In genomic region chr10:42142081-42142480, GRCm38 (mm10) we compare ENCODE assay signal across 31 mouse cellular contexts.
DNase-seq lines count a peak whose midpoint lies in the region; ATAC-seq and TF ChIP-seq lines count a peak whose summit lies in the region.
"Had no signal": no experiment of that assay in that cellular context is flagged by ENCODE, and none has a peak within 500 bp of the region (broad histone marks: within the 10 kb centered on the region; RNA-seq: fewer than 3 reads in every experiment).

No protein-coding gene starts in this region.

- WGBS in forebrain, postnatal 0 days: 64% methylated on average over 9 of the region's 9 CpGs
- 62% methylated on average over 9 of the region's 9 CpGs for WGBS in forebrain, embryonic 16.5 days
- WGBS in lung, embryonic 14.5 days: 41% methylated on average over 9 of the region's 9 CpGs
- 59% methylated on average over 9 of the region's 9 CpGs for WGBS in liver, postnatal 0 days (ENCODE audit: insufficient replicate concordance)

- H3K9ac ChIP-seq in forebrain, postnatal 0 days: no peak overlapping the region
- H3K9ac ChIP-seq in forebrain, embryonic 16.5 days (replicated peaks; ENCODE audit: low read depth, low read length): no peak overlapping the region
- H3K9ac ChIP-seq in lung, embryonic 14.5 days: no peak overlapping the region
- no peak overlapping the region for H3K9ac ChIP-seq in MEL (ENCODE audit: control insufficient read depth, low read depth, low read length, poor library complexity, severe bottlenecking)
- H3K9ac ChIP-seq in liver, postnatal 0 days (replicated peaks): no peak overlapping the region
- H3K9ac ChIP-seq: embryonic facial prominence, embryonic 13.5 days; hindbrain, embryonic 14.5 days; liver, embryonic 15.5 days; neural tube, embryonic 13.5 days had no signal

- no peak for ATAC-seq in forebrain, postnatal 0 days
- no peak for ATAC-seq in forebrain, embryonic 16.5 days
- no peak for ATAC-seq in lung, embryonic 14.5 days (ENCODE audit: insufficient read depth)
- ATAC-seq in liver, postnatal 0 days: no peak
- ATAC-seq: inflammation-experienced regulatory T-cells, adult 6 months had no signal

- peak in 1 of 2 experiments; percentile 28; a peak in 1 of 4 replicates for TF ChIP-seq EP300 in MEL (IDR thresholded peaks at IDR 0.05; ENCODE audit: low read depth in 1 of 2, low read length in 2 of 2)
- TF ChIP-seq EP300 in liver, postnatal 0 days (IDR thresholded peaks at IDR 0.05; ENCODE audit: low read depth): no peak

- H3K4me1 ChIP-seq in forebrain, postnatal 0 days (ENCODE audit: insufficient read depth): no peaks in the 10 kb centered on the region
- H3K4me1 ChIP-seq in forebrain, embryonic 16.5 days (replicated peaks; ENCODE audit: control insufficient read depth, insufficient read depth, low read length): no peaks in the 10 kb centered on the region
- H3K4me1 ChIP-seq in lung, embryonic 14.5 days (ENCODE audit: insufficient read depth): peaks cover 12% of the 10 kb centered on the region; the same call in 1 of the 2 replicates
- no peaks in the 10 kb centered on the region; a peak in 1 of 4 replicates for H3K4me1 ChIP-seq in MEL (ENCODE audit: control insufficient read depth in 1 of 2, insufficient read depth in 2 of 2, low read length in 2 of 2)
- H3K4me1 ChIP-seq in liver, postnatal 0 days (ENCODE audit: insufficient read depth): 0 out of 2 replicates have a peak, but pooled peaks cover 3% of the 10 kb centered on the region
- H3K4me1 ChIP-seq: embryonic facial prominence, embryonic 13.5 days; neural tube, embryonic 13.5 days had no signal

- H3K4me3 ChIP-seq in forebrain, postnatal 0 days (ENCODE audit: low read depth, low read length): no peak overlapping the region
- H3K4me3 ChIP-seq in forebrain, embryonic 16.5 days (replicated peaks; ENCODE audit: low read length): no peak overlapping the region
- H3K4me3 ChIP-seq in lung, embryonic 14.5 days (ENCODE audit: low read depth, low read length): no peak overlapping the region
- H3K4me3 ChIP-seq in MEL (ENCODE audit: control insufficient read depth in 1 of 2, insufficient read depth in 1 of 2, low read depth in 2 of 2, low read length in 2 of 2): no peak overlapping the region
- H3K4me3 ChIP-seq in liver, postnatal 0 days (ENCODE audit: low read depth, low read length): no peak overlapping the region
- H3K4me3 ChIP-seq: embryonic facial prominence, embryonic 13.5 days; erythroblast, embryonic 14.5 days; liver, embryonic 15.5 days; neural tube, embryonic 13.5 days had no signal

- H3K36me3 ChIP-seq in forebrain, postnatal 0 days (ENCODE audit: insufficient read depth): no peaks in the 10 kb centered on the region
- H3K36me3 ChIP-seq in forebrain, embryonic 16.5 days (ENCODE audit: control insufficient read depth, insufficient read depth): no peaks in the 10 kb centered on the region
- no peaks in the 10 kb centered on the region for H3K36me3 ChIP-seq in lung, embryonic 14.5 days (ENCODE audit: insufficient read depth)
- no peaks in the 10 kb centered on the region for H3K36me3 ChIP-seq in MEL (ENCODE audit: control insufficient read depth in 1 of 2, insufficient read depth in 2 of 2, low read length in 2 of 2)
- H3K36me3 ChIP-seq in liver, postnatal 0 days (replicated peaks; ENCODE audit: insufficient read depth, low read length): no peaks in the 10 kb centered on the region
- H3K36me3 ChIP-seq: embryonic facial prominence, embryonic 13.5 days; liver, embryonic 15.5 days; neural tube, embryonic 13.5 days had no signal

- no peak overlapping the region for H3K27ac ChIP-seq in forebrain, postnatal 0 days (ENCODE audit: low read depth, low read length)
- no peak overlapping the region for H3K27ac ChIP-seq in forebrain, embryonic 16.5 days (ENCODE audit: low read length)
- no peak overlapping the region for H3K27ac ChIP-seq in lung, embryonic 14.5 days (ENCODE audit: low read depth)
- H3K27ac ChIP-seq in MEL (ENCODE audit: control insufficient read depth, low read depth, low read length): no peak overlapping the region
- no peak overlapping the region for H3K27ac ChIP-seq in liver, postnatal 0 days (ENCODE audit: low read depth)
- H3K27ac ChIP-seq: embryonic facial prominence, embryonic 13.5 days; hindbrain, embryonic 14.5 days; kidney, postnatal 0 days; liver, embryonic 15.5 days; neural tube, embryonic 13.5 days had no signal

- no peaks in the 10 kb centered on the region for H3K9me3 ChIP-seq in forebrain, postnatal 0 days (ENCODE audit: low read length)
- H3K9me3 ChIP-seq in forebrain, embryonic 16.5 days (ENCODE audit: control insufficient read depth, low read length): no peaks in the 10 kb centered on the region
- H3K9me3 ChIP-seq in lung, embryonic 14.5 days (ENCODE audit: low read depth, low read length): no peaks in the 10 kb centered on the region
- H3K9me3 ChIP-seq in MEL (replicated peaks; ENCODE audit: insufficient read depth, low read length): no peaks in the 10 kb centered on the region
- H3K9me3 ChIP-seq in liver, postnatal 0 days (ENCODE audit: low read length): no peaks in the 10 kb centered on the region
- H3K9me3 ChIP-seq: embryonic facial prominence, embryonic 13.5 days; liver, embryonic 15.5 days had no signal

- TF ChIP-seq POLR2A in MEL (IDR thresholded peaks at IDR 0.05; ENCODE audit: control insufficient read depth in 1 of 2, insufficient read depth in 1 of 2, low read depth in 1 of 2, low read length in 2 of 2, poor library complexity in 1 of 2): no peak
- no peak for TF ChIP-seq POLR2A in brain, embryonic 14.5 days (IDR thresholded peaks at IDR 0.05; ENCODE audit: borderline replicate concordance, extremely low read depth, insufficient read depth, insufficient read length, poor library complexity, severe bottlenecking)

- no peak for TF ChIP-seq CTCF in forebrain, postnatal 0 days (IDR thresholded peaks at IDR 0.05; ENCODE audit: low read depth)
- TF ChIP-seq CTCF in lung, embryonic 14.5 days (IDR thresholded peaks at IDR 0.05; ENCODE audit: low read depth): no peak
- no peak; a peak in 1 of 6 replicates for TF ChIP-seq CTCF in MEL (IDR thresholded peaks at IDR 0.05 in 2 of 3, conservative IDR thresholded peaks at IDR 0.05 in 1 of 3; ENCODE audit: control insufficient read depth in 1 of 3, insufficient read depth in 1 of 3, low read depth in 2 of 3, low read length in 3 of 3, poor library complexity in 1 of 3, severe bottlenecking in 1 of 3)
- no peak for TF ChIP-seq CTCF in brain, embryonic 14.5 days (IDR thresholded peaks at IDR 0.05; ENCODE audit: borderline replicate concordance, extremely low read depth, insufficient read depth, insufficient read length)
- TF ChIP-seq CTCF in liver, postnatal 0 days (IDR thresholded peaks at IDR 0.05; ENCODE audit: low read depth): no peak

- H3K79me2 ChIP-seq in MEL (ENCODE audit: control insufficient read depth, insufficient read depth, low read length, poor library complexity): no peaks in the 10 kb centered on the region

- no peaks in the 10 kb centered on the region for H3K27me3 ChIP-seq in forebrain, postnatal 0 days (ENCODE audit: insufficient read depth, low read length)
- no peaks in the 10 kb centered on the region for H3K27me3 ChIP-seq in forebrain, embryonic 16.5 days (replicated peaks; ENCODE audit: control insufficient read depth, insufficient read depth, low read length)
- no peaks in the 10 kb centered on the region for H3K27me3 ChIP-seq in lung, embryonic 14.5 days (ENCODE audit: insufficient read depth, low read length)
- peaks cover 0 to 4% of the 10 kb centered on the region in 2 experiments; a peak in 2 of 4 replicates for H3K27me3 ChIP-seq in MEL (ENCODE audit: control insufficient read depth in 1 of 2, insufficient read depth in 2 of 2, low read length in 2 of 2)
- no peaks in the 10 kb centered on the region for H3K27me3 ChIP-seq in liver, postnatal 0 days (ENCODE audit: insufficient read depth, low read length)
- H3K27me3 ChIP-seq: embryonic facial prominence, embryonic 13.5 days; liver, embryonic 15.5 days; neural tube, embryonic 13.5 days had no signal

- DNase-seq in forebrain, postnatal 0 days: peak; percentile 16
- DNase-seq in lung, embryonic 14.5 days: peak; percentile 66
- DNase-seq in lung, postnatal 10 days: no peak
- DNase-seq in MEL (ENCODE audit: low read depth, low spot score): peak; percentile 59
- peak; percentile 32 for DNase-seq in brain, embryonic 14.5 days (ENCODE audit: low read depth)
- no peak for DNase-seq in ovary, adult 18-20 months (ENCODE audit: low spot score)
- DNase-seq in liver, postnatal 0 days: no peak
- DNase-seq: adrenal gland, postnatal 10 days; cerebellum, adult 11-12 months; cerebellum, adult 9-11 months; embryo, embryonic 11 days; gastrocnemius, postnatal 25 days; heart, postnatal 4 days; kidney, adult 2 months; kidney, postnatal 4 days; layer of hippocampus, postnatal 36 days; left cerebral cortex, postnatal 4 days; right cerebral cortex, adult 18-20 months; right cerebral cortex, postnatal 4 days; thymus, adult 2 months; thymus, postnatal 36 days had no signal

- peak; percentile 4 for TF ChIP-seq RAD21 in MEL (IDR thresholded peaks at IDR 0.05; ENCODE audit: low read depth, low read length)

- no peak overlapping the region for H3K4me2 ChIP-seq in forebrain, postnatal 0 days (ENCODE audit: low read depth)
- H3K4me2 ChIP-seq in forebrain, embryonic 16.5 days (ENCODE audit: low read length): no peak overlapping the region
- H3K4me2 ChIP-seq in lung, embryonic 14.5 days: no peak overlapping the region
- H3K4me2 ChIP-seq in liver, postnatal 0 days (ENCODE audit: low read depth, low read length): no peak overlapping the region
- H3K4me2 ChIP-seq: embryonic facial prominence, embryonic 13.5 days; heart, embryonic 11.5 days; hindbrain, embryonic 14.5 days; liver, embryonic 15.5 days; midbrain, embryonic 11.5 days; neural tube, embryonic 13.5 days had no signal

TF ChIP-seq in MEL, 35 proteins besides CTCF, POLR2A, EP300 and RAD21:
- peak; percentile 90 for TF ChIP-seq ETS1 (IDR thresholded peaks at IDR 0.05; ENCODE audit: low read depth, low read length)
- no peak for TF ChIP-seq USF2 (IDR thresholded peaks at IDR 0.05; ENCODE audit: borderline replicate concordance in 1 of 2, insufficient read depth in 1 of 2, low read depth in 1 of 2, low read length in 2 of 2)
- TF ChIP-seq RCOR1 (IDR thresholded peaks at IDR 0.05; ENCODE audit: low read depth, low read length): peak; percentile 49
TF ChIP-seq in MEL: peak in this region for 2.

Comparison
In these comparisons a context has a peak if more than half of its experiments do, and no peak if none do; other contexts are left out.
1. DNase-seq: peak in forebrain, postnatal 0 days (single experiment), lung, embryonic 14.5 days (single experiment), MEL (single experiment) and brain, embryonic 14.5 days (single experiment); none in lung, postnatal 10 days (single experiment), ovary, adult 18-20 months (single experiment) and liver, postnatal 0 days (single experiment).